Mouse (Mus musculus): Measurements from ENCODE around the gene Pkp1. TPM values are rescaled to one million over a fixed set of nuclear protein-coding genes. Genes with fewer than 3 reads are reported as not detected.
A peak's percentile ranks its signal among the peaks of the same experiment; 100 is the strongest.

Gene Pkp1
- polyA plus RNA-seq, 1 experiment from 2014 or later: 0.08 TPM

DNA sequence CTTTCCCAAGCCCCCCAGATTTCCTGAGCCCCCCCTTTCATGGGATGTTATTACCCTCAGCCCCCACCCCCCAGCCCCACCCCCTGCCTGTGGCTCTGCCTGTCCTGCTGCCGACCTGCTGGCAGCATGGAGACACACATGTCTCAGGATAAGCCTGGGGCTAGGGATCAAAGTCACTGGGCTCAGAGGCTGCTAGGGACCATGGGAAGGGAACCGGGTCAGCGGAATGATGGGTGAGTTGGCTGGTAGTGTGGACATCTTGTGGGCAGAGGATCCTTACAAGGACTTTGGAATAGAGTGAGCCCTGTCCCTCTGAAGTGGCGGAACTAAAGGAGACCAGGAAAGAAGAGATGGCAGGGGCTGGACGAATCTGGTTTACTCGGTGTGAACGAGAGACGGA, 84.0 kb downstream of the Pkp1 start:
- H3K9me3 ChIP-seq (ENCODE audit: control insufficient read depth, low read length): no peaks in the 10 kb centered on the region
- H3K36me3 ChIP-seq (ENCODE audit: control insufficient read depth, insufficient read depth, low read length): no peaks in the 10 kb centered on the region
- H3K4me3 ChIP-seq (ENCODE audit: low read depth, low read length): no peak overlapping the region
- H3K27me3 ChIP-seq (replicated peaks; ENCODE audit: control insufficient read depth, insufficient read depth, low read length): no peaks in the 10 kb centered on the region
- 75% methylated on average over 8 of the region's 8 CpGs for WGBS
- no peak overlapping the region for H3K9ac ChIP-seq (ENCODE audit: low read length)
- H3K4me1 ChIP-seq (replicated peaks; ENCODE audit: control insufficient read depth, insufficient read depth, low read length): peaks cover 10% of the 10 kb centered on the region
- H3K4me2 ChIP-seq (ENCODE audit: low read length): no peak overlapping the region
- no peak overlapping the region for H3K27ac ChIP-seq (ENCODE audit: low read depth)
- DNase-seq (ENCODE audit: low spot score): no peak
- no peak for ATAC-seq (replicated peaks; ENCODE audit: low FRiP score, low TSS enrichment, low read depth)

DNA sequence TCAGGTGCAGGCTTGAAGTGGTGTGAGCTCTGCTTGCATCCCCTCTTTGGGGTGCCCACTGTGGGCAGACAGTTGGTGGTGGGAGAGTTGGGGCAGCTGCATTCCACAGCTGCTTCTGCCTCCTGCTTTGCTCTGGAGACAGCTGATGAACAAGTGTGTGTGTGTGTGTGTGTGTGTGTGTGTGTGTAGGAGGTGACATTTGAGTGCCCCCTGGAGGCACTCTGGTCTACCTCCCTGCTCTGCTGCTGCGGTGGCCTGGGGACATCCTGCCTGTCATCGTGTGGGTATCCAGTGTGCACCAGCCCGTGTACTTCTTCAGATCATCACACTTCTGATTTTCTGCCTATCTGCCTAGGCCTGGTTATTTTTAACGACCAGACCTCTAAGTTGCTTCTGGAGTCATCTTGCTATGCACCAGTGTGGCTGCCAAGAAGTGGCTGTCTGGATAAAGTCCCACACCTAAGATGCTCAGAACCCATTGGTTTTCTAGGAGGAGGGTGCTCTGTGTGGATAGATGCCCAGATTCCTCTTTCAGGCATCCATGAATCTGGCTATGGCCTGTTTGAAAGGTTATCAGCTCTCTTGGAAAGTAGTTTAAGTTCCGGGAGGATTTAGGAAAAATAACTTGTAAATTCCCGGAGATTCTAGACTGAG, 84.7 kb downstream of the Pkp1 start:
- Histone ChIP-seq H3K36me3 (ENCODE audit: control insufficient read depth, insufficient read depth, low read length) (0 out of 2 replicates have a peak, but pooled peaks cover under 1% of the 10 kb centered on the region), H3K9ac (ENCODE audit: low read length) (no peak overlapping the region), H3K9me3 (ENCODE audit: control insufficient read depth, low read length) (no peaks in the 10 kb centered on the region), H3K27me3 (replicated peaks; ENCODE audit: control insufficient read depth, insufficient read depth, low read length) (no peaks in the 10 kb centered on the region), H3K4me3 (ENCODE audit: low read depth, low read length) (no peak overlapping the region), H3K4me2 (ENCODE audit: low read length) (no peak overlapping the region), H3K27ac (ENCODE audit: low read depth) (no peak overlapping the region), H3K4me1 (replicated peaks; ENCODE audit: control insufficient read depth, insufficient read depth, low read length) (peaks cover 10% of the 10 kb centered on the region)
- DNase-seq (ENCODE audit: low spot score) (no peak), ATAC-seq (replicated peaks; ENCODE audit: low FRiP score, low TSS enrichment, low read depth) (no peak)
- 54% methylated on average over 6 of the region's 6 CpGs for WGBS

DNA sequence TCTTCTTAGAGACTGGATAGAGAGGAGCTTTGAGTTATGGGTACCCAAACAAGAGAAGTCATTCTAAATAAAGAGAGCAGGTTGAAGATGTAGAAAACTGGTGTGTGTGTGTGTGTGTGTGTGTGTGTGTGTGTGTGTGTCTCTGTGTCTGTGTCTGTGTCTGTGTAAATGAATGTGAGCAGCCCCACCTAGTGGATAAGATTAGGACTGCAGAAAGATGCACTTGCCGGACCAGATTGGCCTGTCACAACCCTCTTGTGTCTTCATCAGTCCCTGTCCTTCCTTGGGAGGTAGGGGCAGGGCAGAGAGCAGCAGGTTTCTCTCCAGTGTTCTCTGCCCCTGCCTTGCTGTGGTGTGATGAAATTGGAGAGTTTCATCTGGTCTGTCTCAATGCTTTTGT, 90.1 kb downstream of the Pkp1 start:
- H3K9me3 ChIP-seq (ENCODE audit: control insufficient read depth, low read length): no peaks in the 10 kb centered on the region
- no peaks in the 10 kb centered on the region for H3K27me3 ChIP-seq (replicated peaks; ENCODE audit: control insufficient read depth, insufficient read depth, low read length)
- ATAC-seq (replicated peaks; ENCODE audit: low FRiP score, low TSS enrichment, low read depth) (no peak), DNase-seq (ENCODE audit: low spot score) (no peak)
- no peak overlapping the region for H3K27ac ChIP-seq (ENCODE audit: low read depth)
- no peak overlapping the region for H3K4me2 ChIP-seq (ENCODE audit: low read length)
- H3K9ac ChIP-seq (ENCODE audit: low read length): no peak overlapping the region
- H3K36me3 ChIP-seq (ENCODE audit: control insufficient read depth, insufficient read depth, low read length): 0 out of 2 replicates have a peak, but pooled peaks cover 3% of the 10 kb centered on the region
- no peak overlapping the region for H3K4me3 ChIP-seq (ENCODE audit: low read depth, low read length)
- WGBS: 24% methylated on average over 1 of the region's 1 CpGs
- no peaks in the 10 kb centered on the region for H3K4me1 ChIP-seq (replicated peaks; ENCODE audit: control insufficient read depth, insufficient read depth, low read length)

DNA sequence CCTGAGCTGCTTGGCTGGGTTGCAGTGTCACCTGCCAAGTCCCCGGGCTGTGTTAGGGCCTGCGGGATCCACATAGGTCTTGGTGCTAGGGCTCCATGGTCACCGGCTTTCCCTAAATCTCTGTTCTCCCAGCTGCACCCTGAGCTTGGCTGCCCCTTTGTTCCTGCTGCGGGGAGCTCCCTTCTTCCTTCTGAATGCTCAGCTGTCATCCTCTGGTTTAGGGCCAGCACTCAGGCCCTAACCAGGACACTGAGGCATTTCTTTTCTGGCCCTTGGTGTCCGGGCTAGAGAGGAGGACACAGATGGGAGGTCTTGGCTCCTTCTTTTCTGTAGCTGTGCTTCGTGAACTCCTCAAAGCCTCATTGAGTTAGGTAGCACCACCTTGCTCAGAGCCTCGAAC, 97.2 kb downstream of the Pkp1 start:
- peak overlapping the region; percentile 32 for H3K9ac ChIP-seq (ENCODE audit: low read length)
- H3K4me3 ChIP-seq (ENCODE audit: low read depth, low read length): peak overlapping the region; percentile 8; the same call in 1 of the 2 replicates
- ATAC-seq (replicated peaks; ENCODE audit: low FRiP score, low TSS enrichment, low read depth): no peak
- peak overlapping the region; percentile 96 for H3K4me2 ChIP-seq (ENCODE audit: low read length)
- peaks cover 29% of the 10 kb centered on the region for H3K27me3 ChIP-seq (replicated peaks; ENCODE audit: control insufficient read depth, insufficient read depth, low read length)
- no peaks in the 10 kb centered on the region for H3K9me3 ChIP-seq (ENCODE audit: control insufficient read depth, low read length)
- 80% methylated on average over 7 of the region's 7 CpGs for WGBS
- peaks cover 4% of the 10 kb centered on the region; the same call in 1 of the 2 replicates for H3K4me1 ChIP-seq (replicated peaks; ENCODE audit: control insufficient read depth, insufficient read depth, low read length)
- no peak for DNase-seq (ENCODE audit: low spot score)
- H3K36me3 ChIP-seq (ENCODE audit: control insufficient read depth, insufficient read depth, low read length): no peaks in the 10 kb centered on the region
- H3K27ac ChIP-seq (ENCODE audit: low read depth): peak overlapping the region; percentile 11; the same call in 1 of the 2 replicates

Other genes starting within 250 kb of the Pkp1 start
- 225 and 242 TPM in 2 replicates for gene Csrp1, start 199.1 kb downstream of the Pkp1 start, polyA plus RNA-seq (2014; fragmentation: Nextera tagmentation; extraction: Ambion mirVana)
- 56.0 and 58.2 TPM in 2 replicates for gene Phlda3, start 153.1 kb downstream of the Pkp1 start, polyA plus RNA-seq (2014; fragmentation: Nextera tagmentation; extraction: Ambion mirVana)
- 5.8 and 6.4 TPM in 2 replicates for gene Tnni1, start 139.8 kb downstream of the Pkp1 start, polyA plus RNA-seq (2014; fragmentation: Nextera tagmentation; extraction: Ambion mirVana)
- 92.9 and 105 TPM in 2 replicates for gene Lad1, start 100.6 kb downstream of the Pkp1 start, polyA plus RNA-seq (2014; fragmentation: Nextera tagmentation; extraction: Ambion mirVana)
- gene Tnnt2, start 82.9 kb downstream of the Pkp1 start, polyA plus RNA-seq (2014; fragmentation: Nextera tagmentation; extraction: Ambion mirVana): 11.1 and 13.2 TPM in 2 replicates
- gene Igfn1, start 87.1 kb upstream of the Pkp1 start, polyA plus RNA-seq (2014; fragmentation: Nextera tagmentation; extraction: Ambion mirVana): not detected in 2 replicates
- gene Tmem9, start 88.9 kb upstream of the Pkp1 start, polyA plus RNA-seq (2014; fragmentation: Nextera tagmentation; extraction: Ambion mirVana): 90.6 and 99.5 TPM in 2 replicates
- gene Ascl5, start 131.6 kb upstream of the Pkp1 start, polyA plus RNA-seq (2014; fragmentation: Nextera tagmentation; extraction: Ambion mirVana): 0.35 TPM in 1 of 2 replicates, not detected in the other
- gene Cacna1s, start 133.5 kb upstream of the Pkp1 start, polyA plus RNA-seq (2014; fragmentation: Nextera tagmentation; extraction: Ambion mirVana): 0.08 TPM in 1 of 2 replicates, not detected in the other
- gene Kif21b, start 212.2 kb upstream of the Pkp1 start, polyA plus RNA-seq (2014; fragmentation: Nextera tagmentation; extraction: Ambion mirVana): 5.1 and 5.6 TPM in 2 replicates

Data from intestine, embryonic 14.5 days (tissue).